Mouse (Mus musculus) hindbrain, embryonic 14.5 days (tissue): Measurements from ENCODE around the gene Zscan21. TPM values are rescaled to one million over a fixed set of nuclear protein-coding genes. Genes with fewer than 3 reads are reported as not detected.
"Not testable (repeated sequence)": the region's sequence is repeated elsewhere in the genome, so short reads cannot be mapped to it uniquely, and the experiment has no call there.

Experiments
- ATAC-seq: fragments of 200-750 bp; cut with Nextera tagmentation; 2 replicates; pipeline ENCODE4 v1.8.0; 2017; ENCODE audit warnings: moderate number of reproducible peaks, mild to moderate bottlenecking, moderate TSS enrichment, moderate library complexity; ENCODE audit not compliant: low FRiP score
- DNase-seq: peaks from one replicate; pipeline ENCODE4 v3.0.0-alpha.2; 2015; ENCODE audit warnings: low spot score
- H3K27ac ChIP-seq: fragments of 300-500 bp; sonication (generic); 2 replicates; pipeline ENCODE4 v1.5.1; 2014; ENCODE audit warnings: mild to moderate bottlenecking, moderate library complexity
- H3K27me3 ChIP-seq: fragments of 300-500 bp; sonication (generic); 2 replicates; pipeline ENCODE4 v1.6.1; 2014; ENCODE audit warnings: mild to moderate bottlenecking, low read length, mixed read lengths; ENCODE audit not compliant: control insufficient read depth, insufficient read depth
- H3K36me3 ChIP-seq: fragments of 300-500 bp; sonication (generic); replicated peaks from 2 replicates; pipeline ENCODE4 v1.6.1; 2014; ENCODE audit not compliant: control insufficient read depth, insufficient read depth
- H3K4me1 ChIP-seq: fragments of 300-500 bp; sonication (generic); replicated peaks from 2 replicates; pipeline ENCODE4 v1.6.1; 2014; ENCODE audit warnings: antibody characterized with exemption, low read length, mixed read lengths; ENCODE audit not compliant: control insufficient read depth, insufficient read depth
- H3K4me2 ChIP-seq: fragments of 300-500 bp; sonication (generic); replicated peaks from 2 replicates; pipeline ENCODE4 v1.6.1; 2014; ENCODE audit warnings: mild to moderate bottlenecking, moderate library complexity
- H3K4me3 ChIP-seq: fragments of 300-500 bp; sonication (generic); replicated peaks from 2 replicates; pipeline ENCODE4 v1.5.1; 2014; ENCODE audit warnings: mild to moderate bottlenecking, low read length
- H3K9ac ChIP-seq: fragments of 300-500 bp; sonication (generic); 2 replicates; pipeline ENCODE4 v1.6.1; 2014
- H3K9me3 ChIP-seq: fragments of 300-500 bp; sonication (generic); 2 replicates; pipeline ENCODE4 v1.6.1; 2016; ENCODE audit warnings: low read length; ENCODE audit not compliant: control insufficient read depth
- WGBS: fragments of 180-500 bp; shearing (Covaris S2); extraction: QIAGEN DNeasy Blood & Tissue Kit; methylation state at CpG from one replicate; pipeline ENCODE4 v1.1.7; 2014; 5-methylcytosine and 5-hydroxymethylcytosine counted together
- polyA plus RNA-seq: library from polyadenylated mRNA; unstranded; fragments of >200 nt; fragmentation: Nextera tagmentation; extraction: Ambion mirVana; gene quantifications from 2 replicates; pipeline ENCODE4 v1.2.1, GENCODE M21; 2014

Gene Zscan21
- polyA plus RNA-seq, 1 experiment from 2014 or later = 84.0 TPM

GRCm38 (mm10) chr5:138107130-138107529, 9.6 kb upstream of the Zscan21 start:
- Histone ChIP-seq H3K4me3 (no peak overlapping the region), H3K9ac (no peak overlapping the region), H3K27me3 (no peaks in the 10 kb centered on the region), H3K36me3 (peaks cover 40% of the 10 kb centered on the region), H3K4me2 (no peak overlapping the region), H3K9me3 (no peaks in the 10 kb centered on the region), H3K4me1 (no peaks in the 10 kb centered on the region), H3K27ac (no peak overlapping the region)
- ATAC-seq = no peak
- 56% methylated on average over 3 of the region's 3 CpGs for WGBS
- no peak for DNase-seq

GRCm38 (mm10) chr5:138109847-138110396, 6.8 kb upstream of the Zscan21 start:
- not testable (repeated sequence) for DNase-seq, H3K27me3 ChIP-seq, H3K4me3 ChIP-seq, H3K9ac ChIP-seq, H3K9me3 ChIP-seq, ATAC-seq, H3K27ac ChIP-seq, H3K4me1 ChIP-seq, H3K4me2 ChIP-seq
- H3K36me3 ChIP-seq = peaks cover 12% of the 10 kb centered on the region
- WGBS = 58% methylated on average over 4 of the region's 4 CpGs

GRCm38 (mm10) chr5:138117199-138118015, 704 bp downstream of the Zscan21 start:
- peak; percentile 49 for ATAC-seq
- no peaks in the 10 kb centered on the region for H3K9me3 ChIP-seq
- H3K27ac ChIP-seq = peak overlapping the region; percentile 95
- peaks cover 19% of the 10 kb centered on the region for H3K4me1 ChIP-seq
- DNase-seq = peak; percentile 47
- peak overlapping the region; percentile 86 for H3K9ac ChIP-seq
- H3K4me2 ChIP-seq = peak overlapping the region; percentile 80
- H3K4me3 ChIP-seq = peak overlapping the region; percentile 67
- no peaks in the 10 kb centered on the region for H3K27me3 ChIP-seq
- peaks cover 25% of the 10 kb centered on the region for H3K36me3 ChIP-seq
- WGBS = 9% methylated on average over 16 of the region's 16 CpGs

GRCm38 (mm10) chr5:138118041-138118440, 1.3 kb downstream of the Zscan21 start:
- DNase-seq (no peak), ATAC-seq (no peak)
- 80% methylated on average over 3 of the region's 3 CpGs for WGBS
- Histone ChIP-seq H3K4me2 (peak overlapping the region; percentile 80), H3K27ac (no peak overlapping the region; the same call in 1 of the 2 replicates), H3K36me3 (peaks cover 28% of the 10 kb centered on the region), H3K27me3 (no peaks in the 10 kb centered on the region), H3K9me3 (no peaks in the 10 kb centered on the region), H3K4me1 (peaks cover 19% of the 10 kb centered on the region), H3K4me3 (peak overlapping the region; percentile 67), H3K9ac (peak overlapping the region; percentile 86)

- Histone ChIP-seq H3K9ac (no peak overlapping the region), H3K9me3 (no peaks in the 10 kb centered on the region), H3K36me3 (peaks cover 86% of the 10 kb centered on the region), H3K4me2 (no peak overlapping the region), H3K27me3 (no peaks in the 10 kb centered on the region), H3K4me1 (no peaks in the 10 kb centered on the region), H3K4me3 (no peak overlapping the region), H3K27ac (no peak overlapping the region)
- no peak for ATAC-seq
- WGBS = 94% methylated on average over 5 of the region's 5 CpGs
- no peak for DNase-seq
Measured at GRCm38 (mm10) chr5:138132425-138133064, 15.8 kb downstream of the Zscan21 start.

GRCm38 (mm10) chr5:138137257-138137656, 20.6 kb downstream of the Zscan21 start:
- H3K27ac ChIP-seq = no peak overlapping the region
- ATAC-seq = no peak
- no peaks in the 10 kb centered on the region for H3K27me3 ChIP-seq
- H3K9ac ChIP-seq = no peak overlapping the region
- no peak overlapping the region for H3K4me2 ChIP-seq
- H3K4me3 ChIP-seq = no peak overlapping the region
- 85% methylated on average over 4 of the region's 4 CpGs for WGBS
- H3K4me1 ChIP-seq = no peaks in the 10 kb centered on the region
- DNase-seq = no peak
- peaks cover 57% of the 10 kb centered on the region for H3K36me3 ChIP-seq
- no peaks in the 10 kb centered on the region for H3K9me3 ChIP-seq

- Histone ChIP-seq H3K4me2 (no peak overlapping the region), H3K27me3 (no peaks in the 10 kb centered on the region), H3K36me3 (peaks cover 55% of the 10 kb centered on the region), H3K4me3 (no peak overlapping the region), H3K27ac (no peak overlapping the region), H3K9me3 (no peaks in the 10 kb centered on the region), H3K9ac (no peak overlapping the region), H3K4me1 (no peaks in the 10 kb centered on the region)
- ATAC-seq (no peak), DNase-seq (peak; percentile 84)
- WGBS = 64% methylated on average over 8 of the region's 8 CpGs
Measured at GRCm38 (mm10) chr5:138137935-138138549, 21.3 kb downstream of the Zscan21 start.

GRCm38 (mm10) chr5:138138585-138138984, 21.9 kb downstream of the Zscan21 start:
- H3K36me3 ChIP-seq = peaks cover 55% of the 10 kb centered on the region
- no peak overlapping the region for H3K4me2 ChIP-seq
- 88% methylated on average over 4 of the region's 4 CpGs for WGBS
- H3K9me3 ChIP-seq = no peaks in the 10 kb centered on the region
- no peak for ATAC-seq
- H3K27ac ChIP-seq = no peak overlapping the region
- no peak overlapping the region for H3K9ac ChIP-seq
- DNase-seq = no peak
- H3K27me3 ChIP-seq = no peaks in the 10 kb centered on the region
- no peak overlapping the region for H3K4me3 ChIP-seq
- H3K4me1 ChIP-seq = no peaks in the 10 kb centered on the region

- Histone ChIP-seq H3K9me3 (no peaks in the 10 kb centered on the region), H3K4me3 (peak overlapping the region; percentile 74), H3K4me2 (peak overlapping the region; percentile 89), H3K4me1 (peaks cover 10% of the 10 kb centered on the region), H3K36me3 (peaks cover 27% of the 10 kb centered on the region), H3K27ac (peak overlapping the region; percentile 97; the same call in 1 of the 2 replicates), H3K27me3 (no peaks in the 10 kb centered on the region), H3K9ac (peak overlapping the region; percentile 98)
- ATAC-seq (no peak), DNase-seq (no peak)
- 89% methylated on average over 3 of the region's 3 CpGs for WGBS
Measured at GRCm38 (mm10) chr5:138154390-138154789, 37.7 kb downstream of the Zscan21 start.
